Mouse (Mus musculus): ENCODE measurements around the gene Zic4. TPM values are rescaled to one million over a fixed set of nuclear protein-coding genes. Genes with fewer than 3 reads are reported as not detected.
A peak's percentile ranks its signal among the peaks of the same experiment; 100 is the strongest.

Gene Zic4
- polyA plus RNA-seq, 1 experiment = 0.79 TPM

DNA sequence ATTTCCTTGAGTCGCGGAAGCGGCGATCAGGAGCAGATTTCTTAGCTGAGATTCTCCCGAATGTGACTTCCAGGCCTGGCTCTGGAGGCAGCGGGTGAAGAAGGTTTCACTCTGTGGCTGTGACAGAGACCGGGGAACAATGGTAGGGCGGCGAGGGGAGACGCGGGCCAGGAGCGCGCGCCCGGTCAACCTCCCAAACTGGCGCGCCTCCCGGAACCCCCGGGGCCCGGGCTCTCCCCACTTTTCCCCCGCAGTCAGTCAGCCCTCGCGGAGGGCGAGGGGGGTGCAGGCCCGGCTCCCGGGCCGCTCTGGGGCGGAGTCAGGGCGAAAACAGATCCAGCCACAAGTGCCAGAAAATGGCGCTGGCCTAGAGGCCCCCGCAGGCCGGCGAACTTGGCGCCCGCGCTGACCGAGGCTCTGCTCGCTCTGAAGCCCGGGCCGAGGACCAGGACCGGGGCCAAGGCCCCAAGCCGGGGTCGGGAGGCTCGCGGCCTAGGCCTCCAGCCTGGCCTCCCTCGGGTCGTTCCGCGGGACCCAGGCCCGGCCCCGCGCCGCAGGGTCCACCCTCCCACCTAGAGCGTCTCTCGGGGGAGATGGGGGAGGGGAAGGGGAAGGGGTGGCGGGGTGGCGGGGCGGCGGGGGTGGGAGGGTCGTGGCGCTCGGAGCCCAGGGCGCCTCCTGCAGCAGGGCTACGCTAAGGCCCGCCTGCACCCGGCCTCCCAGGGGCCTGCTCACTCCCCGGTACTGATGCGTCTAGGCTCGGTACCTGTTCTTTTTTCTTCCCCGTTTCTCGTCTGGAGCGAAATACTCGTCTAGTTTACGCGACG, 19.3 kb downstream of the Zic4 start:
- Histone ChIP-seq H3K4me1 (ENCODE audit: control insufficient read depth, insufficient read depth, insufficient read length, low read length) (peaks cover 3% of the 10 kb centered on the region; the same call in 1 of the 2 replicates), H3K27ac (replicated peaks; ENCODE audit: low read depth, low read length) (peak overlapping the region; percentile 80), H3K4me3 (ENCODE audit: insufficient read depth, low read depth, low read length) (peak overlapping the region; percentile 87)

DNA sequence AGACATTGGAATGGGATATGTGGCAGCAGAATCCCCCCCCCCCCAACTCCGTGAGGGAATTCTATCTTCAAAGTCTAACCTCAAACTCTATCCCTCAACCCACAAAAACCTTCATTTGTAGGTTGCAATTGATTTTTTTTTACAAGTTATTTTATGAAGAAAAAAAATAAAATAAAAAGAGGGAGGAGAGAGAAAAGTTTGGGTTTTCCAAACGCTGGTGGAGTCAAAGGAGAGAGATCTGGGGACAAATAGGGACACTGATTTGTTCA, 19.8 kb downstream of the Zic4 start:
- Histone ChIP-seq H3K4me3 (ENCODE audit: insufficient read depth, low read depth, low read length) (peak overlapping the region; percentile 35), H3K27ac (replicated peaks; ENCODE audit: low read depth, low read length) (no peak overlapping the region), H3K4me1 (ENCODE audit: control insufficient read depth, insufficient read depth, insufficient read length, low read length) (peaks cover 3% of the 10 kb centered on the region; the same call in 1 of the 2 replicates)

DNA sequence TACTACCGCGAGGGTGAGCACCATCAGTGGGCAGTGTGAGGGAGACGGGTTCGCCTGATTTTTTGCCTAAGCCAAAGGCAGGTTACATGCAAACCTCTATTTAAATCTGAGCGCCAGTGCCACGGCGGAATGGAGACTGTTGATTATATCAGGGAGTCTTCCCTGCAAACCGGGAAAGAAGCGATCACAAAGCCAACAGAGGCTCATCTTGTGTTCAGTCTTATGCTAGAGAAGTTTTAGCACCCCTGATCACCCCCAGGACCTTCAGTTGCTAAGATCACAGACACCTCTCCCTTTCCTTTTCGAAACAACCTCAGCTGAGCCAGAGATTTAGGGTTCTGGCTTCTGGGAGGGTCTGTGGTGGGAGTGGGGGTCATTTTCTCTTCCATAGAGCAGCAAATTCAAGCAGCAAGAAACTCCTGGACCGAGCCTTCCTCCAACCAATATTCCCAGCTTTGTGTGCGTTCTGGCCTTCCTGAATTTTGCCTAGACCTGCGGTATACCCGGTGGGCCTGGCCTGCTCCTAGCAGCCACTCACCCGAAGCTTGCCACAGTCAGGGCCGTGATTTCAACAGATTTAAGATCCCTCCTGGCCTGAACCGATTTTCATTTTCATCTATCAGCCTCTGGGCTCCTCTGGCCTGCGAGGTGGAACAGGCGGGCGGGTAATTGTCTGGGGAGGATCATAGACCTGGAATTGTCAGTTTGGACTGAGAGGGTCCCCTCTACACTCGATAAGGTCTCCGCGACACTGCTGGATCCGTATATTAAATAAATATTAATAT, 20.4 kb downstream of the Zic4 start:
- no peak overlapping the region for H3K27ac ChIP-seq (replicated peaks; ENCODE audit: low read depth, low read length)
- H3K4me3 ChIP-seq (ENCODE audit: insufficient read depth, low read depth, low read length) = no peak overlapping the region
- H3K4me1 ChIP-seq (ENCODE audit: control insufficient read depth, insufficient read depth, insufficient read length, low read length) = peaks cover 3% of the 10 kb centered on the region; the same call in 1 of the 2 replicates

DNA sequence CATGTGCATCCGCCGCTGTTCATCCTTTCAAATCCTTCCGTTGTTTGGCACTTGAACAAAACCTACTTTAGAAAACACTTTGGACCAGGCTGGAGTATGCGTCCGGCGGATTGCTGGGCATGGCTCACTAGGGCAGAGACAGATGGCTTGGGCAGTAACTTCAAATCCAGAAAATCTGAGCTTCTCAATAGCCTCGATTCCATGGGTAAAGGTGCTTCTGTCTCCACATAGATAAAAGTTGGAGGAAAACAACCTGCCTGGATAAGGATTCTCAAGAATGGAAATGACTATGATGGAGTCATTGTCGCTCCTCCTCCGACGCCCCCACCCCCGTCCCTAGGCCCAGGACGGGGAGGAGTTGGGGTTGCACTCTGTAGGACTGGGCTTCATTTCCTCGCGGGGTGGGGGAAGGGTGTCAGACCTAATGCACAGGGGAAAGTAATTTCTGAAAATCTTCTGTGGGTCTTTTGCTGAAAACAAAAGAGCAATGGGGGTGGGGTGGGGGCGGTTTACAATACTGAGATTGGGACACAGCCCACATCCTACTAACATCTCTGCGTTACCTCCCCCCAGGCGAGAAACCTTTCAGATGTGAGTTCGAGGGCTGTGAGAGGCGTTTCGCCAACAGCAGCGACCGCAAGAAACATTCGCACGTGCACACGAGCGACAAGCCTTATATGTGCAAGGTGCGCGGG, 21.4 kb downstream of the Zic4 start:
- no peak overlapping the region for H3K27ac ChIP-seq (replicated peaks; ENCODE audit: low read depth, low read length)
- H3K4me3 ChIP-seq (ENCODE audit: insufficient read depth, low read depth, low read length) = 0 out of 2 replicates have a peak overlapping the region, but pooled peaks have one; percentile 1
- peaks cover 3% of the 10 kb centered on the region; the same call in 1 of the 2 replicates for H3K4me1 ChIP-seq (ENCODE audit: control insufficient read depth, insufficient read depth, insufficient read length, low read length)

DNA sequence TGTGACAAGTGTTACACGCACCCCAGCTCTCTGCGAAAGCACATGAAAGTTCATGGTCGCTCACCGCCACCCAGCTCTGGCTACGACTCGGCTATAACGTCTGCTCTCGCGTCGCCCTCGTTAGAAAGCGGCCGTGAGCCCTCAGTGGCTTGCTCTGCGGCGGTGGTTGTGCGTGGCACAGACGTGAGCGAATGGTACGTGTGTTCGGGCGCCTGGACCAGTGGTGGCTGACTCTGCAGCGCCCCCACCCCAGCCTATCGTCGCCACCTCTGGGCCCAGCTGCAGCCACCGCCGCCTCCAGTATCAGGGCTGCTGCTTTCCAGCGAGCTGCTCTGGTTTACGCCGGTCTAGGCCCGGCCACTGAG, 21.9 kb downstream of the Zic4 start:
- Histone ChIP-seq H3K4me1 (ENCODE audit: control insufficient read depth, insufficient read depth, insufficient read length, low read length) (no peaks in the 10 kb centered on the region), H3K27ac (replicated peaks; ENCODE audit: low read depth, low read length) (no peak overlapping the region), H3K4me3 (ENCODE audit: insufficient read depth, low read depth, low read length) (0 out of 2 replicates have a peak overlapping the region, but pooled peaks have one; percentile 1)

DNA sequence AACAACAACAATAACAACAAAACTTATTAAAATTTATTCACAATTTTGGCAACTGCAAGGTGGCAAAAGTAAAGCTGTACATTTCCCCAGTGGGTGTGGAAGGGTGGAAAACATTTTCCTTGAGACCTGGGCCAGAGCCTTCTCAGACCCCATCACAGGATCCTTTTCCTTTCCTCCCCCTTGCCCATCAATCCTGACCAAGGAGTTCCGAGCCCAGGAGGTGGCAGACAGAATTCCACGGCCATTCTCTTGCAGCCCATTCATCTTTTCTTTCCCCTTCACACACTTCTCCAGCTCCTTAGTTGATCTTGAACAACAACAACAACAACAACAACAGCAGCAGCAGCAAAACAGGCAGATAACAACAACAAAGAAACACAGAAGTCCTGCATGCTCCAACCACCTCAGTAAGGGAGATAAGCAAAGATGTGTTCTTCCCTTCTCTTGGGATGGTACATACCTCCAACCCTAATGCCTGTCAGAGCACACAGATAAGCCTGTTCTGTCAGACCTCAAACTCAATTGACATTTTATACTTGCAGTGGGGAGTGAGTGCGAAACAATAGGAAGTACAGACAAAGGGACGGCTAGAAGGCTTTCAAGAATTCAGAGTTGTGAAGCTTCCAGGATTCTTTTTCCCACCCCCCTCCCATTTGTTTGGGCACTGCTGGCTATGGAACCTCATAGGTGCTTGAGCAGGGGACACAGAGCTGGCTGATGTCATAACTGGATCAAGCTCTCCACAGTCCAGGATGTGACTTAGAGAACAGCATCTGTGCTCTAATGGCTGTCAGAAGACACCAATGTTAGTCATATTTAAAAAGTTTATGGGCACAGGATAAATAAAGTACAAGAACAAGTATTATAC, 22.7 kb downstream of the Zic4 start:
- H3K27ac ChIP-seq (replicated peaks; ENCODE audit: low read depth, low read length) = no peak overlapping the region
- H3K4me1 ChIP-seq (ENCODE audit: control insufficient read depth, insufficient read depth, insufficient read length, low read length) = no peaks in the 10 kb centered on the region
- no peak overlapping the region for H3K4me3 ChIP-seq (ENCODE audit: insufficient read depth, low read depth, low read length)

DNA sequence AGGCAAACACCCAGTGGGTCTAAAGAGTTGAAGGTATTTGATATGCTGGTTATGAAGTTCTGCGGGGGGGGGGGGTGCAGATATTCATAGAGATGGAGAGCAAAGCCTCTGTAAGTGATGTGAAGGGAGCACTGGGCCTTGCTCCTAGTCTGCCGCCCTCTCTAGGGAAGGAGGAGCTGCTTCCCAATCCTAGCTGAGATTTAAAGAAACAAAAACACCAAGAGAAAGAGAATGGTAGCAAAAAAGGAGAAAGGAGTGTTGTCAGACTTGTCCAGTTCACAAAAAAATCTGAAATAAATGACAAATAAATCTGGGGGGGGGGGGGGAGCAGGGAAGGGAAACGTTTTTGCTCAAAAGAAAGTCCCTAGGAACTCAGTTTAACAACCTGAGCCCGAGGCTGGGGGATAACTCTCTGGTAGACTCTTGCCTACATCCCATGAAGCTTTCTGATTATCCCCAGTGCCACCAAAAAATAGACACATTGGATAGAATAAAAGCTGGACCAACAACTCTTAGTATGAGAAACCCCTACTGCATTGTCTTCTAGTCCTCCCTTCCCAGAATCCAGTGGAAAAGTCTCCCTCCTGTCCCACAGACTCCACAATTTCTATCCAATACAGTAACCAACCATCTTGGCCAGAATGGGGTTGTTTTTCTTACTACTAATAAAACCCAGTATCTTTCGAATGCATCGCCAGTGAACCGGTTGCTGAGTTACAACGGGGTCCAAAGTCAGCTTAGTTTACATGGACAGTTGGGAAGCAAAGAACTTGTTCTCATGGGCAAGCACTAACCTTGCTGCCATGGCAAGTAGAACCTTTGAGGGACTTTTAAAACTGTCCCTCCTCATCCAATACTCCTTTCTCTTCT, 23.6 kb downstream of the Zic4 start:
- H3K27ac ChIP-seq (replicated peaks; ENCODE audit: low read depth, low read length) = no peak overlapping the region
- H3K4me3 ChIP-seq (ENCODE audit: insufficient read depth, low read depth, low read length) = no peak overlapping the region
- H3K4me1 ChIP-seq (ENCODE audit: control insufficient read depth, insufficient read depth, insufficient read length, low read length) = no peaks in the 10 kb centered on the region

DNA sequence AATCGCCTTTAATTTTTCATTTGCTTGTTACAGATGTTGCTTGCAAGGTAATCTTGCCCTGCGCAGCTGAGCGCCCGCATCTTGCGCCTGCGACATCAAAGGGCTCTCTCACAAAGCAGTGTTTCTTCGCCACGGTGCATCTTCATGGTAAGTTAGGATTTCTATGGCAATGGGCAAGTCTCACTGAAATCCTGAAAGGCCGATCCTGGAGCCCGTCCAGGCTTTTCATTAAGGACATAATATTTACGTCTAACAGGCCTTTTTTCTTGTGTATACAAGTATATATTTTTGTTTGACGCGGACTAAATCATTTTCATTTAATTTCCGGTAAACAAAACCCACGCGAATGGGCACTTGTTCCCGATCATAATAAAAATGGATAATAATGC, 24.3 kb downstream of the Zic4 start:
- no peak overlapping the region for H3K4me3 ChIP-seq (ENCODE audit: insufficient read depth, low read depth, low read length)

DNA sequence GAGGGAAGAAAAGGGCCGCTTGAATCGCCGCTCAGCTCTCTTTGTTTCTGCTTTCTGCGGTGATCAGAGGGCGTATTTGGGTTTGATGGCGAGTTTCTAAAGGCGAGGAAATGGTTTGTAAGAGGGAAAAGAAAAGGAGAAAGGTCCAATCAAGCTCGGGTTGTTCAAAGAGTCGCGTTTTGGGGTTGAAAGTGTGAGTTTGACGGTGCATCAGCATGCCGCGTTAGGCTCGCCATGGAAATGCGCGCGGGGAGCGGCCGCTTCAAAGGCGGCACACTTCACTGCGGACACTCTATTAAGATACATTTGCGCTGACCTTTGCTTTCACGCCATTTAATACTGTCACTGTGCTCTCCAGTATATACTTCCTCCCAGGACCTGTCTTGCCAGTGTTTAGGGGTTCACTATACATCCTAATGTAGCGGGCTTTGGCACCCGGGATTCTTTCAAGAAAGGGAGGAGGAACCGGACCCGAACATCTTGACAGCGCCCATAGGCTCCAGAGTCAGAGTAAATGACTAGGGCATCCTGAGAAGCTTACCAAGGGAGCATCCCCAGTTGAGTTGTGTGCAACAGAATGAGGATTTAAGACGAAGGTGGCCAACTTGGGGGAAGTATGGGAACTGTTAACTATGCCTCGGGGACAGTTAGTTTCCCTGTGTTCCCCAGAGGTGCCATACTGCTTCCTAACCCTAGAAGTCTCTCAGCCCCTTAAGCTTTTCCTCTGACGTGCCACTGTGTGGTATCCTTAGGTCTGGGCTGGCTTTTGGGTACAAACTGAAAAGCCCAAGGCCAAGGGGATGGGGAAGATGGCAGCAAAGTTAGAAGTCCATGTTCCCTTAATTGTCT, 24.9 kb downstream of the Zic4 start:
- Histone ChIP-seq H3K27ac (replicated peaks; ENCODE audit: low read depth, low read length) (no peak overlapping the region), H3K4me1 (ENCODE audit: control insufficient read depth, insufficient read depth, insufficient read length, low read length) (no peaks in the 10 kb centered on the region), H3K4me3 (ENCODE audit: insufficient read depth, low read depth, low read length) (no peak overlapping the region)

More for the DNA sequence above, 24.3 kb downstream of the Zic4 start:
- H3K27ac ChIP-seq (replicated peaks; ENCODE audit: low read depth, low read length) = no peak overlapping the region
- no peaks in the 10 kb centered on the region for H3K4me1 ChIP-seq (ENCODE audit: control insufficient read depth, insufficient read depth, insufficient read length, low read length)

DNA sequence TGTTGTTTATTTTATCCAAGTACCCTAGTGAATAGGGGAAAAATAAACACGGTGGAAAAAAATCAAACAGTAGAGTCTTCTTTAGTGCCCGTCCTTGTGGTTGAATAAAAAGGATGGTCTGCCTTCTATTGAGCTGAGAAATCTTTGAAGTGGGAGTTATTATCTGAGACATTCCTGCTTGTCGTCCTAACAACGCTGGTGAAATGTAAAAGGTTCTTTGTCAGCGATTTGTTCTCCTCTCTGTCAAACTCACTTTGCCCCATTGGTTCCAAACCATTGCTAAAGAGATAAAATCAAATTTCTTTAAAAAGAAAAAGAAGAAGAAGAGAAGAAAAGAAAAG, 25.5 kb downstream of the Zic4 start:
- H3K27ac ChIP-seq (replicated peaks; ENCODE audit: low read depth, low read length) = no peak overlapping the region

DNA sequence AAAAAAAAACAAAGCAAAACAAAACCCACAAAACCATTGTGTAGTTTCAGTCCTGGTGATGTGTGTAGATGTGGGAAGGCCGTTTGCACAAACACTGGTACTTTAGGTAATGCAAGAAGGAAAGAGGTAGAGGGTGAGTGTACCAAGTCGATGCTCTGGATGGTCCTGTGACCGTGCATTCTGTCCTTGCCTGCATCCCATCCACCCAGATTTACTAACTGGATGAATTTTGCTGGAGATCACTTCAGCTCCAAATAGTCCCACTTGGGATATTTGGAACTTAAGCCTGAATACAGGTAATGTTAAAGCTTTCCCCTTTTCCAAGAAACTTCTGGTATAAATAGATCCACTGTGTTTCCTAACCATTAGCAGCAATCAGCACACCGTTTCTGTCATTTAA, 26.0 kb downstream of the Zic4 start:
- H3K27ac ChIP-seq (replicated peaks; ENCODE audit: low read depth, low read length) = no peak overlapping the region
- no peaks in the 10 kb centered on the region for H3K4me1 ChIP-seq (ENCODE audit: control insufficient read depth, insufficient read depth, insufficient read length, low read length)
- H3K4me3 ChIP-seq (ENCODE audit: insufficient read depth, low read depth, low read length) = no peak overlapping the region

More for the DNA sequence above, 25.5 kb downstream of the Zic4 start:
- Histone ChIP-seq H3K4me1 (ENCODE audit: control insufficient read depth, insufficient read depth, insufficient read length, low read length) (no peaks in the 10 kb centered on the region), H3K4me3 (ENCODE audit: insufficient read depth, low read depth, low read length) (no peak overlapping the region)

DNA sequence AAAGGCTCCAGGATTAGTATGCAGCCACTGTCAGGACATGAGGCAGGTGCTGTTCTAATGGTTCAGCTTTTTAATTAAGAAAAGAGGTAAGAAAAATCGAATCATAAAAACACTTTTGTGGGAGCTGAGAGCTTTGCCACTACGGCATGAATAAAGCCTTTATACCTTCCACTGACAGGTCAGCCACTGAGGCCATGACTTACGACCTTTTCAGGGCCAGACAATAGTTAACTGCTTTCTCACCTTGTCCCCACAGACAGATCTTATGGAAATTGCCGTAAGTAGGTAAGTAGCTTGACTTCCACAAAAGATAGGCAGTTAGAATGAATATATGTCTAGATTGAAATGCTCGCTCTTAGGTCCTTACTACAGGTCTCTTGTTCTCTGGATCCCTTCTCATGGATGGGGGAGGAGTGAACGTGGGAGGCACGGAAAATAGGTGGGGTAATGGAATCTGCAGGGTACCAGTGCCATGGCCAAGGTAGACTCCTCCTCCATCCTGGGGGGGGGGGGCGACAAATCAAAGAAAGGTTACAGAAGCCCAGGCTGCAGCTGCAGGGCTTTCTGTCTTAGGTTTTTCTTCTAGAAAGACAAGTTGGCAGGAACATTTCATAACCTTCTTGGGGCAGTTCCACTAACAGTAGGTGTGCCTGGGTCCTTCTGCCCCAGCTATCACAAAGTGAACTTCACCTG, 31.3 kb downstream of the Zic4 start:
- no peak overlapping the region for H3K27ac ChIP-seq (replicated peaks; ENCODE audit: low read depth, low read length)
- H3K4me1 ChIP-seq (ENCODE audit: control insufficient read depth, insufficient read depth, insufficient read length, low read length) = no peaks in the 10 kb centered on the region
- no peak overlapping the region for H3K4me3 ChIP-seq (ENCODE audit: insufficient read depth, low read depth, low read length)

DNA sequence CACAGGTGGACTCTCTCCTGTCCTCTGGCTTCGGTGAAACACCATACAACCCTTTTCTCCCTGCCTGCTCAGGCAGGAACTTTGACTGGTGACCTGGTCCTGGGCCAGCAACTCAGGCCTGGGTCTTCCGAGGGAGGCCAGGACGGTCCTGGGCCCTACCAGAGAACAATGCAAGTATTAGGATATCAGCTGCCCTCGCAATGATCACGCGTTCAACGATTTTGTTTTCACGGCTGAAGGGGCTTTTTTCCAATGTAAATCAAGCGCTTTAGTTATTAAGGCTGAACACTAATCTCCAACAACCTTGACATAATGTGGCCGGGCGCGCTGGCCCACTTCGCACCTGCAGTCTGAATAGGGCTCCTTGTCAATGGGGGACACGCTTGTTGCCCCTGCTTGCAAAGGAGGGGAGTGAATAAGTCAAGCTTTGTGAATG, 32.0 kb downstream of the Zic4 start:
- Histone ChIP-seq H3K4me1 (ENCODE audit: control insufficient read depth, insufficient read depth, insufficient read length, low read length) (no peaks in the 10 kb centered on the region), H3K4me3 (ENCODE audit: insufficient read depth, low read depth, low read length) (no peak overlapping the region)

More for the DNA sequence above, 32.0 kb downstream of the Zic4 start:
- H3K27ac ChIP-seq (replicated peaks; ENCODE audit: low read depth, low read length) = no peak overlapping the region

All from brown adipose tissue, adult 24 weeks (tissue).